Mouse (Mus musculus) hindbrain, embryonic 12.5 days (tissue): ENCODE measurements at regions not wholly inside any gene's neighbourhood (a gene's known extent, or its start where the extent isn't known, plus 50 kb on each side); places are given as distances from the start of the nearest gene placed in this dataset.
"Not testable (repeated sequence)": the region's sequence is repeated elsewhere in the genome, so short reads cannot be mapped to it uniquely, and the experiment has no call there.

Experiments used
- ATAC-seq: fragments of 200-750 bp; cut with Nextera tagmentation; 2 replicates; pipeline ENCODE4 v1.8.0; 2017; ENCODE audit warnings: moderate TSS enrichment; ENCODE audit not compliant: low FRiP score
- H3K27ac ChIP-seq: fragments of 300-500 bp; sonication (generic); 2 replicates; pipeline ENCODE4 v1.5.1; 2016; ENCODE audit warnings: mild to moderate bottlenecking
- H3K27me3 ChIP-seq: fragments of 300-500 bp; sonication (generic); 2 replicates; pipeline ENCODE4 v1.6.1; 2016; ENCODE audit warnings: mild to moderate bottlenecking
- H3K36me3 ChIP-seq: fragments of 300-500 bp; sonication (generic); 2 replicates; pipeline ENCODE4 v1.6.1; 2016; ENCODE audit warnings: mild to moderate bottlenecking
- H3K4me1 ChIP-seq: fragments of 300-500 bp; sonication (generic); 2 replicates; pipeline ENCODE4 v1.6.1; 2016
- H3K4me2 ChIP-seq: fragments of 300-500 bp; sonication (generic); replicated peaks from 2 replicates; pipeline ENCODE4 v1.6.1; 2016; ENCODE audit warnings: mild to moderate bottlenecking
- H3K4me3 ChIP-seq: fragments of 300-500 bp; sonication (generic); 2 replicates; pipeline ENCODE4 v1.5.1; 2016; ENCODE audit warnings: mild to moderate bottlenecking
- H3K9ac ChIP-seq: fragments of 300-500 bp; sonication (generic); 2 replicates; pipeline ENCODE4 v1.6.1; 2016; ENCODE audit warnings: mild to moderate bottlenecking, moderate library complexity
- H3K9me3 ChIP-seq: fragments of 300-500 bp; sonication (generic); replicated peaks from 2 replicates; pipeline ENCODE4 v1.6.1; 2016; ENCODE audit warnings: mild to moderate bottlenecking
- WGBS: fragments of 180-500 bp; shearing (Covaris S2); methylation state at CpG from one replicate; pipeline ENCODE4 v1.1.7; 2016; 5-methylcytosine and 5-hydroxymethylcytosine counted together

DNA sequence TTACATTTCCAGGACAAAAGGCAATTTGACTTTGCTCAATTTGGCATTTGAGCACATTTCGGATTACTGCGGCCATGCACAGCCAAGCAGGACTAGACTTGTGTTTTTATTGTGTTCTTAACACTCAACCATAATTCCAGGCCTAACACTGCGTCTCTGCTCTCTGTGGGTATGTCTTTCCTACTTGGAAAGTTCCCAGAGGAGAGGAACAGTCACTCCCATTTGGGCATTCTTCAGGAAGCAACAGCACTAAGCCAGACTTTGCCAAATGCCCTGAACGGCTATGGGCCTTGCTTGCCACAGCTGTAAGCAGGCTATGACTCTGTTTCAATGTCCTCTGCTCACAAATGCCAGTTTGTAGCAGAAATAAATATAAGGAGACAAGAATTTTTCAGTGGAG is 56.5 kb upstream of the Pdk3 start:
- Histone ChIP-seq H3K9me3 (no peaks in the 10 kb centered on the region), H3K4me2 (no peak overlapping the region), H3K4me3 (no peak overlapping the region), H3K9ac (no peak overlapping the region), H3K27me3 (0 out of 2 replicates have a peak, but pooled peaks cover 3% of the 10 kb centered on the region), H3K36me3 (no peaks in the 10 kb centered on the region), H3K4me1 (no peaks in the 10 kb centered on the region), H3K27ac (no peak overlapping the region)
- 83% methylated on average over 4 of the region's 4 CpGs for WGBS
- no peak for ATAC-seq

DNA sequence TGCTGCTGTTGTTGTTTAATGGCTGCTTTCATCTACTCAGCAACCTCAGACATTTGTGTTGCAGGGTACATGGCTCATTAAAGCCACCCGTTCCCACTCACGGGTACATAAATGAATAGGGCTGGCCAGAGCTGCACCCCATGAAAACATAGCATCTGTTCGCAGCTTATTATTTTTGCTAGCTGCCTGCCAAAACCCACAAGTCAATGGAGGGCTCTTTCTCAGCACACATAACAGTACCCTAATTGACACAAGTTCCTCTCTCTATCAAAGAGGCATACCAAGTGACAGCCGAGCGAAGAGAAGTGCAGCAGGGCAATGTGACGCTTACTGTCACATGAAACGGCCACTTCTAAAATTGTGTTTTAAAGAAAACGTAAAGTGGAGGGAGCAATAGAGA is 57.0 kb upstream of the Pdk3 start:
- H3K27me3 ChIP-seq = 0 out of 2 replicates have a peak, but pooled peaks cover 3% of the 10 kb centered on the region
- no peaks in the 10 kb centered on the region for H3K4me1 ChIP-seq
- H3K27ac ChIP-seq = no peak overlapping the region
- H3K4me2 ChIP-seq = peak overlapping the region; percentile 42
- ATAC-seq = no peak
- no peaks in the 10 kb centered on the region for H3K36me3 ChIP-seq
- no peak overlapping the region for H3K4me3 ChIP-seq
- no peak overlapping the region for H3K9ac ChIP-seq
- WGBS = 77% methylated on average over 8 of the region's 8 CpGs
- H3K9me3 ChIP-seq = no peaks in the 10 kb centered on the region

DNA sequence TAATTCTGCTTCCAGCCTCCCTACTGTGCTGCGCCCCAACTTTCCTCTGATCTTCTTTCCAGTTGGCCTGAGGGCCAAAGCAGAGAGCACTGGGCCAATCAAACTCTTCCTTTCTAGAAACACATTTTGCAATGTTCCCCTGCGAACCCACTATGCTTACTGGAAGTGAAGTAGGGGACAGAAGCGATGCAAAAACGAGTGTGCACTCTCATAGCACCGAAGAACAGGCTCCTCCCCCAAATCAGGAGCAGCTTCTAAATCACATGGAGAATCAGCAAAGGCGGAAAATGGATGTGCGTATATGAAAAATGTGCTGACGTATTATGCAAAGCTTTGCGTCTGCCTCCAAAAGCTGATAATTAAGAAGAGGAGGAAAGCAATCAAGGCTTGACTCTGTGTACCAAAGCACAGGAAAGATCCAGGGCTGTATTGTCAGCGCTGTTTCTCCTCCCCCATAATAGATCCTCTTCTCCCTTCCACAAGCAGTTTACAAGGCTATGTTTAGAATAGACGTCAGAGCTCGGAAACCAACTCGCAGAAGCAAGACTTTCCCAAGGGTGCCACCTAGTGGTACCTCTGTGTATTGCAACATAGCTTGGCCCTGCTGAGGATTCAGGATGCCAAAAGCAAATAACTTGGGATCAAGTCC is 57.5 kb upstream of the Pdk3 start:
- no peaks in the 10 kb centered on the region for H3K9me3 ChIP-seq
- no peaks in the 10 kb centered on the region for H3K36me3 ChIP-seq
- H3K4me2 ChIP-seq = peak overlapping the region; percentile 42
- H3K9ac ChIP-seq = no peak overlapping the region
- 0 out of 2 replicates have a peak, but pooled peaks have one; percentile 58 for ATAC-seq
- H3K27me3 ChIP-seq = 0 out of 2 replicates have a peak, but pooled peaks cover 3% of the 10 kb centered on the region
- H3K4me3 ChIP-seq = peak overlapping the region; percentile 10; the same call in 1 of the 2 replicates
- WGBS = 44% methylated on average over 13 of the region's 13 CpGs
- no peak overlapping the region for H3K27ac ChIP-seq
- H3K4me1 ChIP-seq = no peaks in the 10 kb centered on the region

GRCm38 (mm10) chrX:93896838-93897820 is 65.1 kb upstream of the Pdk3 start:
- H3K4me1 ChIP-seq = no peaks in the 10 kb centered on the region
- no peaks in the 10 kb centered on the region for H3K9me3 ChIP-seq
- no peak for ATAC-seq
- H3K36me3 ChIP-seq = no peaks in the 10 kb centered on the region
- H3K4me2 ChIP-seq = no peak overlapping the region
- 0 out of 2 replicates have a peak, but pooled peaks cover under 1% of the 10 kb centered on the region for H3K27me3 ChIP-seq
- no peak overlapping the region for H3K4me3 ChIP-seq
- no peak overlapping the region for H3K9ac ChIP-seq
- WGBS = 73% methylated on average over 5 of the region's 5 CpGs
- no peak overlapping the region for H3K27ac ChIP-seq

GRCm38 (mm10) chrX:93903209-93903608 is 65.2 kb upstream of the AU015836 start:
- Histone ChIP-seq H3K4me1 (no peaks in the 10 kb centered on the region), H3K36me3 (no peaks in the 10 kb centered on the region), H3K9ac (no peak overlapping the region), H3K4me3 (no peak overlapping the region), H3K27ac (no peak overlapping the region), H3K9me3 (no peaks in the 10 kb centered on the region), H3K27me3 (no peaks in the 10 kb centered on the region), H3K4me2 (no peak overlapping the region)
- ATAC-seq = no peak

- Histone ChIP-seq H3K9me3 (no peaks in the 10 kb centered on the region), H3K4me3 (no peak overlapping the region)
- no peak for ATAC-seq
Observed at GRCm38 (mm10) chrX:93905531-93905930, 62.9 kb upstream of the AU015836 start.

DNA sequence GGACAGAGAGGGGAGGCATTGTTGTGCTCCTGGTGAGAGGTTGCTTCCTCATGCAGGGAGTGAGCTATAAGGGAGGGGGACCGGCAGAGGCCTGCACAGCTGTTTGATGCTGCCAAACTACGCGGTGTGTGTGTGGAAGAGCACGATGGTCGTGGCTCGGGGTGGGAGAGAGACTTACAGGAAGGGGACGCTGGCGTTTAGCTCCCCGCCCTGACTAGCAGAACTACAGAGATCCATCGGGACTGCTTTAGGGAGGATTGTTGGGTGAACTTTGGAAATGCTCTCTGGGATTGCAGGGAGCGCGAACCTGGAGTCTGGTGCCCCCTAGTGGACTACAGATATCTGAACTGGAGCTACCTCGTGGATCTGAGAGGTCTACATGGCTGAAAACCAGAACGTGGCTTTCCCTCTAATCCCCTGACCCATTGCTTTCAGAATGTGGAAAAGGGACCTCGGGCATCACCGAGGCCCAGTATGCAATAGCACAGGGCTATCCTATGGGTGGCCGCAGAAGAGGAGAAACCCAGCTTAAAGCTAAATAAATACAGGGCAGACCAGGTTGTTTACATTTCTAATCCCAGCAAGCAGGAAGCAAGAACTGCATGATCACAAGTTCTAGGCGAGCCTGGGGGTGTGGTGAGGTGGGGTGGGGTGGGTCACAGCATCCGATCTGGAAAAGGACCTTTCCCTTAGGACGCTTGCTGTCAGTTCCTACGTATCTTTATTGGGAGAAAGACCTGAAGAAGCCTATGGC is 57.2 kb upstream of the AU015836 start:
- ATAC-seq = peak; percentile 77
- Histone ChIP-seq H3K9me3 (no peaks in the 10 kb centered on the region), H3K36me3 (no peaks in the 10 kb centered on the region), H3K27ac (no peak overlapping the region), H3K9ac (no peak overlapping the region), H3K4me2 (peak overlapping the region; percentile 49), H3K4me3 (peak overlapping the region; percentile 26), H3K4me1 (no peaks in the 10 kb centered on the region), H3K27me3 (peaks cover 15% of the 10 kb centered on the region)
- WGBS = 34% methylated on average over 21 of the region's 21 CpGs

More at GRCm38 (mm10) chrX:93905531-93905930, 62.9 kb upstream of the AU015836 start:
- Histone ChIP-seq H3K27me3 (peaks cover 7% of the 10 kb centered on the region; the same call in 1 of the 2 replicates), H3K36me3 (no peaks in the 10 kb centered on the region), H3K4me1 (no peaks in the 10 kb centered on the region), H3K27ac (no peak overlapping the region), H3K9ac (no peak overlapping the region), H3K4me2 (no peak overlapping the region)
- 89% methylated on average over 5 of the region's 5 CpGs for WGBS

- H3K4me2 ChIP-seq = no peak overlapping the region
- no peaks in the 10 kb centered on the region for H3K9me3 ChIP-seq
- no peak overlapping the region for H3K4me3 ChIP-seq
- no peaks in the 10 kb centered on the region for H3K4me1 ChIP-seq
- H3K27me3 ChIP-seq = peaks cover 8% of the 10 kb centered on the region
- no peaks in the 10 kb centered on the region for H3K36me3 ChIP-seq
- no peak overlapping the region for H3K9ac ChIP-seq
- H3K27ac ChIP-seq = no peak overlapping the region
- ATAC-seq = no peak
Observed at GRCm38 (mm10) chrX:93915548-93915947, 52.9 kb upstream of the AU015836 start.

DNA sequence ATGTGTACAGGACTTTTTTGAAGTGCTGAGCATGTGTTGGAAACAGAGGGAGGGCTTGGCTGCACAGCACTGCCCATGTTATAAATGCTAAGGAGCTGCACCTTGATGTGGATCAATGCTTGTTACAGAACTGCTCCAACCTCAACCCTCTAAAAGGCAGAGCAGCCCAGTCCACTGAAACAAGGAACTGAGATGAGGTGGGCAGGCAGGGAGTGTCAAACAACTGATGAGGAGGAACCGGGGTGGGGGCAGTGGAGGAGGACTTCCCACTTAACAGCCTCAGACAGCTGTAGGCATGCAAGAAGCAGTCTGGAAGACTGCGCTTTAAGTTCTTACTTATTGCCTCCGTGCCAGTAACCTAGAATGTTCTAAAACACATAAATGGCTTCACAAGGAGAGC is 51.1 kb upstream of the AU015836 start:
- H3K36me3 ChIP-seq, H3K4me3 ChIP-seq, H3K4me2 ChIP-seq, ATAC-seq, H3K9me3 ChIP-seq, H3K4me1 ChIP-seq, H3K9ac ChIP-seq, H3K27me3 ChIP-seq, H3K27ac ChIP-seq: not testable (repeated sequence)
- WGBS = 78% methylated on average over 3 of the region's 3 CpGs
